Mouse (Mus musculus) stomach, postnatal 0 days (tissue): ENCODE measurements around the gene Gipc1.

Experiments used
- CTCF ChIP-seq: IDR thresholded peaks from 2 replicates; pipeline ENCODE4 v1.5.1; 2016; ENCODE audit warnings: antibody characterized with exemption, low read depth, mild to moderate bottlenecking, moderate library complexity
- EP300 ChIP-seq: optimal IDR thresholded peaks from 2 replicates; pipeline ENCODE3; 2016; ENCODE audit warnings: antibody characterized with exemption

DNA sequence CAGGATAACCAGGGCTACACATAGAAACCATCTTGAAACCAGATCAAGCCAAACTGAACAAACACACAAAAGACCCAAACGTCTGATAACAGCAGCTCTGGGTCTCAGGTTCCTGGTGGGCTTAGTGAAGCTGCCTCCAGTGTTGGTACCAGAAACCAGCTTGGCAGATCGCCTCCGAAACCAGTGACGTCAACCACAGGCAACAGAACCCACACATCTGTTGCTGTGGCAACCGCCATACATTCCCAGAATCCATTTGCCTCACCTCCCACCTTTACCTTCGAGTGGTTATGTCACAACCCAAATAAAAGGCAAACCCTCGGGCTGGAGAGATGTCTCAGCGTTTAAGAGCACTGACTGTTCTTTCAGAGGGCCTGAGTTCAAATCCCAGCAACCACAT is 55.1 kb downstream of the Gipc1 start:
- TF ChIP-seq CTCF (no peak), EP300 (no peak)
